15 mouse cellular contexts compared by ENCODE assay signal in the genomic region with DNA sequence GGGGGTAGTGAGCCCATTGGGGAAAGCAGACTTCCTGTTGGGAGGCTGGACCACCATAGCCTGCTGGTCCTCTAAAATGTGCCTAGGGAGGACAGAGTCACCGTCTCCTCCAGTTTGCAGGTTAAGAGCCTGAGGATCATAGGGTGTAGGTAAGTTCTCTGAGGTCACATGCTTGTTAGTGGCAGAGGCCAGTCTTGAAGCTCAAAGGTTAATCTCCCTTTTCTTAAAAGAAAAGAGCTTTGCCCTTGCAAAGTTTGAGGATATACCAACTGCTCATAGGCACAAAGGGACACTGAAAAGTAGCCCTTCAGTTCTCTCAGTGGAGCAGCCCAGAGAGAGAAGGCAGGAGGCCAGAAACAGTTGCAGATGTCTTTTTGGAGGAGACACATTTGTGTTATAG.
"Had no signal": no experiment of that assay in that cellular context is flagged by ENCODE, and none has a peak within 500 bp of the region (broad histone marks: within the 10 kb centered on the region; RNA-seq: fewer than 3 reads in every experiment).

No protein-coding gene starts in this region.

- H3K9ac ChIP-seq: neural tube, embryonic 15.5 days; stomach, embryonic 15.5 days had no signal

- H3K4me3 ChIP-seq: neural tube, embryonic 15.5 days; stomach, embryonic 15.5 days had no signal

- H3K27ac ChIP-seq: neural tube, embryonic 15.5 days; stomach, embryonic 15.5 days; stomach, postnatal 0 days had no signal

- H3K4me2 ChIP-seq: neural tube, embryonic 15.5 days; stomach, embryonic 15.5 days had no signal

- DNase-seq: retina, postnatal 1 day; right cerebral cortex, adult 18-20 months; right cerebral cortex, postnatal 14 days; right cerebral cortex, postnatal 25 days; right cerebral cortex, postnatal 4 days; spleen, adult 18-20 months; thymus, adult 18-20 months; thymus, adult 2 months; thymus, postnatal 14 days; thymus, postnatal 25 days; thymus, postnatal 36 days; thymus, postnatal 4 days had no signal

- H3K36me3 ChIP-seq: neural tube, embryonic 15.5 days; stomach, embryonic 15.5 days had no signal

- H3K9me3 ChIP-seq: neural tube, embryonic 15.5 days; stomach, embryonic 15.5 days had no signal

- H3K27me3 ChIP-seq: neural tube, embryonic 15.5 days; stomach, embryonic 15.5 days had no signal

- H3K4me1 ChIP-seq: stomach, embryonic 15.5 days had no signal
